Mouse (Mus musculus): Measurements from ENCODE around the gene Filip1l. TPM values are rescaled to one million over a fixed set of nuclear protein-coding genes. Genes with fewer than 3 reads are reported as not detected.

The Filip1l gene
- total RNA-seq, 2 experiments from 2014 or later = 4.6 to 5.2 TPM

GRCm38 (mm10) chr16:57423001-57423800 is 70.3 kb downstream of the Filip1l start:
- intact Hi-C loops (cut with DNase I) = no loop called here
- no peak for DNase-seq (ENCODE audit: low spot score in 2 of 2)

GRCm38 (mm10) chr16:57426680-57427079 is 73.8 kb downstream of the Filip1l start:
- intact Hi-C loops (cut with DNase I) = no loop called here
- no peak for DNase-seq (ENCODE audit: low spot score in 2 of 2)

- no peak for DNase-seq (ENCODE audit: low spot score in 2 of 2)
- intact Hi-C loops (cut with DNase I) = no loop called here
These were observed 74.8 kb downstream of the Filip1l start for GRCm38 (mm10) chr16:57427516-57428285.

- intact Hi-C loops (cut with DNase I) = no loop called here
These were observed 76.1 kb downstream of the Filip1l start for GRCm38 (mm10) chr16:57428977-57429376.

GRCm38 (mm10) chr16:57431294-57431693 is 78.4 kb downstream of the Filip1l start:
- no peak for DNase-seq (ENCODE audit: low spot score in 2 of 2)

More at GRCm38 (mm10) chr16:57428977-57429376, 76.1 kb downstream of the Filip1l start:
- no peak for DNase-seq (ENCODE audit: low spot score in 2 of 2)

GRCm38 (mm10) chr16:57433173-57433572 is 80.3 kb downstream of the Filip1l start:
- intact Hi-C loops (cut with DNase I) = no loop called here
- no peak for DNase-seq (ENCODE audit: low spot score in 2 of 2)

More at GRCm38 (mm10) chr16:57431294-57431693, 78.4 kb downstream of the Filip1l start:
- intact Hi-C loops (cut with DNase I) = no loop called here

- no peak for DNase-seq (ENCODE audit: low spot score in 2 of 2)
- intact Hi-C loops (cut with DNase I) = no loop called here
These were observed 80.8 kb downstream of the Filip1l start for GRCm38 (mm10) chr16:57433671-57434070.

- intact Hi-C loops (cut with DNase I) = no loop called here
These were observed 81.7 kb downstream of the Filip1l start for GRCm38 (mm10) chr16:57434640-57435039.

GRCm38 (mm10) chr16:57437523-57438287 is 84.8 kb downstream of the Filip1l start:
- intact Hi-C loops (cut with DNase I) = no loop called here
- no peak for DNase-seq (ENCODE audit: low spot score in 2 of 2)

More at GRCm38 (mm10) chr16:57434640-57435039, 81.7 kb downstream of the Filip1l start:
- DNase-seq (ENCODE audit: low spot score in 2 of 2) = no peak

- intact Hi-C loops (cut with DNase I) = no loop called here
- DNase-seq (ENCODE audit: low spot score in 2 of 2) = no peak
These were observed 85.4 kb downstream of the Filip1l start for GRCm38 (mm10) chr16:57438288-57438685.

- no peak for DNase-seq (ENCODE audit: low spot score in 2 of 2)
- intact Hi-C loops (cut with DNase I) = no loop called here
These were observed 86.3 kb downstream of the Filip1l start for GRCm38 (mm10) chr16:57439206-57439605.

GRCm38 (mm10) chr16:57440706-57441437 is 88.0 kb downstream of the Filip1l start:
- DNase-seq (ENCODE audit: low spot score in 2 of 2) = no peak
- intact Hi-C loops (cut with DNase I) = no loop called here

GRCm38 (mm10) chr16:57445096-57446094 is 92.5 kb downstream of the Filip1l start:
- DNase-seq (ENCODE audit: low spot score in 2 of 2) = no peak
- intact Hi-C loops (cut with DNase I) = no loop called here

GRCm38 (mm10) chr16:57453009-57453408 is 100.1 kb downstream of the Filip1l start:
- intact Hi-C loops (cut with DNase I) = no loop called here
- no peak for DNase-seq (ENCODE audit: low spot score in 2 of 2)

GRCm38 (mm10) chr16:57454106-57454763 is 101.3 kb downstream of the Filip1l start:
- no peak for DNase-seq (ENCODE audit: low spot score in 2 of 2)
- intact Hi-C loops (cut with DNase I) = no loop called here

- DNase-seq (ENCODE audit: low spot score in 2 of 2) = no peak
- intact Hi-C loops (cut with DNase I) = no loop called here
These were observed 102.7 kb downstream of the Filip1l start for GRCm38 (mm10) chr16:57455573-57455972.

GRCm38 (mm10) chr16:57456003-57456402 is 103.1 kb downstream of the Filip1l start:
- intact Hi-C loops (cut with DNase I) = no loop called here
- DNase-seq (ENCODE audit: low spot score in 2 of 2) = no peak

Data from left cerebral cortex, postnatal 14 days (tissue).